Mouse (Mus musculus) ES-E14 (cell line): ENCODE measurements at regions not wholly inside any gene's neighbourhood (a gene's known extent, or its start where the extent isn't known, plus 50 kb on each side); places are given as distances from the start of the nearest gene placed in this dataset.

Experiments
- CHD2 ChIP-seq: IDR thresholded peaks from 2 replicates; pipeline ENCODE4 v1.6.1; 2014; ENCODE audit warnings: mild to moderate bottlenecking, low read depth, low read length, inconsistent platforms
- HCFC1 ChIP-seq: IDR thresholded peaks from 2 replicates; pipeline ENCODE4 v1.6.1; 2012; ENCODE audit warnings: low read length, inconsistent platforms, borderline replicate concordance; ENCODE audit not compliant: insufficient read depth
- MAFK ChIP-seq: IDR thresholded peaks from 2 replicates; pipeline ENCODE4 v1.6.1; 2014; ENCODE audit warnings: mild to moderate bottlenecking, low read depth, low read length, inconsistent platforms; ENCODE audit not compliant: insufficient read depth
- ZC3H11A ChIP-seq: IDR thresholded peaks from 2 replicates; pipeline ENCODE4 v1.6.1; 2012; ENCODE audit warnings: low read depth, mild to moderate bottlenecking, inconsistent platforms, low read length, borderline replicate concordance
- ZNF384 ChIP-seq: IDR thresholded peaks from 2 replicates; pipeline ENCODE4 v1.6.1; 2012; ENCODE audit warnings: low read depth, low read length, inconsistent platforms

GRCm38 (mm10) chr9:62214546-62214945 lies 67.5 kb downstream of the Spesp1 start:
- TF ChIP-seq HCFC1 (no peak), CHD2 (no peak), MAFK (no peak), ZNF384 (no peak), ZC3H11A (no peak)
